Mouse (Mus musculus) testis, adult 2 months (tissue): Measurements from ENCODE around the gene Nudt6. TPM values are rescaled to one million over a fixed set of nuclear protein-coding genes. Genes with fewer than 3 reads are reported as not detected.

ENCODE experiments used
- H3K27ac ChIP-seq: fragments of 200-500 bp; 2 replicates; pipeline ENCODE4 v1.5.1; 2012; ENCODE audit warnings: low read depth, low read length; ENCODE audit not compliant: control insufficient read depth, insufficient read depth
- H3K27me3 ChIP-seq: fragments of 200-500 bp; 2 replicates; pipeline ENCODE4 v1.6.1; 2012; ENCODE audit warnings: mild to moderate bottlenecking, low read length, moderate library complexity; ENCODE audit not compliant: control insufficient read depth, insufficient read depth
- H3K36me3 ChIP-seq: fragments of 200-500 bp; 2 replicates; pipeline ENCODE4 v1.6.1; 2012; ENCODE audit warnings: mild to moderate bottlenecking, low read length; ENCODE audit not compliant: control insufficient read depth, insufficient read depth
- H3K4me1 ChIP-seq: fragments of 200-500 bp; 2 replicates; pipeline ENCODE4 v1.6.1; 2012; ENCODE audit warnings: low read length; ENCODE audit not compliant: control insufficient read depth, insufficient read depth
- H3K4me3 ChIP-seq: fragments of 200-500 bp; 2 replicates; pipeline ENCODE4 v1.5.1; 2012; ENCODE audit warnings: low read depth, mild to moderate bottlenecking, low read length, moderate library complexity, mixed read lengths; ENCODE audit not compliant: control insufficient read depth
- CTCF ChIP-seq: fragments of 200-500 bp; IDR thresholded peaks from 2 replicates; pipeline ENCODE4 v1.5.1; 2012; ENCODE audit warnings: low read depth, mild to moderate bottlenecking, inconsistent platforms, low read length, moderate library complexity; ENCODE audit not compliant: control insufficient read depth, insufficient read depth, insufficient replicate concordance
- POLR2A ChIP-seq: fragments of 200-500 bp; IDR thresholded peaks from 2 replicates; pipeline ENCODE4 v1.6.1; 2012; ENCODE audit warnings: low read depth, mild to moderate bottlenecking, inconsistent platforms, low read length, moderate library complexity; ENCODE audit not compliant: control insufficient read depth
- polyA plus RNA-seq: library from polyadenylated mRNA; depleted of rRNA; stranded (reverse); fragments of >200 nt; gene quantifications from 2 replicates; pipeline ENCODE4 v1.2.3, GENCODE M21; 2012; rRNA removed

Gene Nudt6
- polyA plus RNA-seq, 1 experiment = 5.1 TPM

- Histone ChIP-seq H3K36me3 (no peaks in the 10 kb centered on the region), H3K27ac (no peak overlapping the region), H3K27me3 (no peaks in the 10 kb centered on the region), H3K4me3 (no peak overlapping the region), H3K4me1 (no peaks in the 10 kb centered on the region; the same call in 1 of the 2 replicates)
- no peak for TF ChIP-seq CTCF
- TF ChIP-seq POLR2A = no peak
Measured at GRCm38 (mm10) chr3:37365976-37366375, 54.0 kb downstream of the Nudt6 start.

- Histone ChIP-seq H3K4me3 (no peak overlapping the region), H3K36me3 (no peaks in the 10 kb centered on the region), H3K27me3 (no peaks in the 10 kb centered on the region), H3K4me1 (no peaks in the 10 kb centered on the region; the same call in 1 of the 2 replicates), H3K27ac (no peak overlapping the region)
- TF ChIP-seq POLR2A (no peak), CTCF (no peak)
Measured at GRCm38 (mm10) chr3:37365144-37365543, 54.9 kb downstream of the Nudt6 start.

GRCm38 (mm10) chr3:37360729-37361128 lies 59.3 kb downstream of the Nudt6 start:
- H3K27ac ChIP-seq = no peak overlapping the region
- H3K4me1 ChIP-seq = no peaks in the 10 kb centered on the region
- no peak overlapping the region for H3K4me3 ChIP-seq
- no peaks in the 10 kb centered on the region for H3K27me3 ChIP-seq
- TF ChIP-seq CTCF (no peak), POLR2A (no peak)
- no peaks in the 10 kb centered on the region for H3K36me3 ChIP-seq

Other genes with a start within 250 kb of the Nudt6 start
- 0.06 and 0.10 TPM in 2 replicates for gene Il21, start 187.6 kb downstream of the Nudt6 start, polyA plus RNA-seq
- gene Bbs12, start 107.7 kb downstream of the Nudt6 start, polyA plus RNA-seq = 1.5 and 2.4 TPM in 2 replicates
- gene Cetn4, start 107.5 kb downstream of the Nudt6 start, polyA plus RNA-seq = 101 and 172 TPM in 2 replicates
- gene Fgf2, start 71.9 kb downstream of the Nudt6 start, polyA plus RNA-seq = 0.57 and 0.75 TPM in 2 replicates
- gene Spata5, start 315 bp downstream of the Nudt6 start, polyA plus RNA-seq = 14.2 and 16.3 TPM in 2 replicates
- 4.3 and 4.6 TPM in 2 replicates for gene Spry1, start 219.7 kb upstream of the Nudt6 start, polyA plus RNA-seq